Comparison of ENCODE assay signal across 10 mouse cellular contexts in the genomic region with DNA sequence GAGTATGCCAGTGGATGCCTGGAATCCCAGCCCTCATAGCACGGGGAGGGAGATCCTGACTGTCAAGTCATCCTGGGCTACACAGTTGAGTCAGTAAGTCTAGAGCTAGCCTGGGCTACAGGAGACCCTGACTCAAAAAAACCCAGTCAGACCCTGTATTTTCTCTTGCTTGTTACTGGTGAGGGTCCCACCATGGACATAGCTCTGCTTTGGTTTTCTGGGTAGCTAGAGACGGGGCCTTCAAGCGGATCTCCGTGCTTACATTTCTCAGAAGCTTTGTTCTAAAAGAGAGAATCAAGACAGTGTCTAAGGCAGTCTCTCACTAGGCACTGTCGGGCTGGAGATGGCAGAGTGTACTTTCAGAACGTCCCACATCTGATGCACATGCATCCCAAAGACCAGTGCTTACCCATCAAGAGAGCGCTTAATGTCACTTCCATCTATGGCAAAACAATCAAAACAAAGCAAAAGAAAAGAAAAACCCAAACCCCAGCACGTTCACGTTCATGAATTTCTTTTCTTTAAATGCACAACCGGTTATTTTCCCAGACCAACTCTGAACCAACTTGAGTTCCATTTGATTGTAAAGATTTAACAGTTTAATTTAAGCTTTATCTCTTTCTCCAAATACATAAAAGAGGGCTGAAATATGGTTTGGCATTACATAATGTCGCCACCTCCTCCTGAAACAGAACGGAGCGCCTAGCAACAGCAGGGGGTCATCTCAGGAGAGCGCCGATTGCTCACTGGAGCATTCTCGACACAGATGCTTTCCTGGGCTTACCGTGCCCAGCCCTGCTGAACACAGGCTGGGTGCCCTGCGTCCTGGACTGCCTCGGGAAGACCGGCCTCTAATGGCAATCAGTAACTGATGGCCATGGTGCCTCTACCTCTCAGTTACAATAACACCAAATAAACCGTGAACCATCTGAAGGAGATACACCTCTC. TPM values are rescaled to one million over a fixed set of nuclear protein-coding genes. Genes with fewer than 3 reads are reported as not detected.
A peak's percentile ranks its signal among the peaks of the same experiment; 100 is the strongest.
DNase-seq lines count a peak whose midpoint lies in the region; ATAC-seq lines count a peak whose summit lies in the region.
"Had no signal": no experiment of that assay in that cellular context is flagged by ENCODE, and none has a peak within 500 bp of the region (broad histone marks: within the 10 kb centered on the region; RNA-seq: fewer than 3 reads in every experiment).

No protein-coding gene starts in this region.

- H3K4me2 ChIP-seq in embryonic facial prominence, embryonic 14.5 days (ENCODE audit: low read depth, low read length), result no peak overlapping the region
- H3K4me2 ChIP-seq in liver, embryonic 12.5 days, result no peak overlapping the region
- H3K4me2 ChIP-seq: liver, embryonic 13.5 days had no signal

- H3K4me1 ChIP-seq in embryonic facial prominence, embryonic 14.5 days (ENCODE audit: control insufficient read depth, insufficient read depth, low read length), result peaks cover 6% of the 10 kb centered on the region
- H3K4me1 ChIP-seq in embryonic facial prominence, embryonic 10.5 days, result 0 out of 2 replicates have a peak, but pooled peaks cover 8% of the 10 kb centered on the region
- peaks cover 18% of the 10 kb centered on the region for H3K4me1 ChIP-seq in liver, embryonic 12.5 days

- 69% methylated on average over 21 of the region's 21 CpGs for whole genome bisulfite sequencing in embryonic facial prominence, embryonic 14.5 days
- WGBS in embryonic facial prominence, embryonic 10.5 days, result 81% methylated on average over 21 of the region's 21 CpGs
- 77% methylated on average over 21 of the region's 21 CpGs for WGBS in liver, embryonic 12.5 days (ENCODE audit: insufficient replicate concordance)

- H3K36me3 ChIP-seq in embryonic facial prominence, embryonic 14.5 days (ENCODE audit: control insufficient read depth, insufficient read depth, low read length), result no peaks in the 10 kb centered on the region
- H3K36me3 ChIP-seq in embryonic facial prominence, embryonic 10.5 days (replicated peaks), result no peaks in the 10 kb centered on the region
- H3K36me3 ChIP-seq in liver, embryonic 12.5 days, result no peaks in the 10 kb centered on the region
- H3K36me3 ChIP-seq: liver, embryonic 13.5 days had no signal

- H3K9ac ChIP-seq in embryonic facial prominence, embryonic 14.5 days (ENCODE audit: low read depth, low read length), result no peak overlapping the region
- no peak overlapping the region for H3K9ac ChIP-seq in liver, embryonic 12.5 days
- H3K9ac ChIP-seq: liver, embryonic 13.5 days had no signal

- DNase-seq in embryonic facial prominence, embryonic 14.5 days (ENCODE audit: low spot score), result peak; percentile 24
- no peak for DNase-seq in embryonic facial prominence, embryonic 10.5 days (ENCODE audit: low spot score)
- DNase-seq in R1 (ENCODE audit: low read depth, low spot score), result peak; percentile 58
- DNase-seq in frontal cortex, postnatal 36 days (ENCODE audit: low spot score in 2 of 2), result peak; percentile 60 to 73
- DNase-seq in left cerebral cortex, adult 11 months (ENCODE audit: low spot score), result peak; percentile 46
- no peak for DNase-seq in urinary bladder, postnatal 25 days (ENCODE audit: low spot score)
- DNase-seq: heart, adult 18-20 months; liver, embryonic 13.5 days had no signal

- no peak overlapping the region for H3K27ac ChIP-seq in embryonic facial prominence, embryonic 14.5 days (replicated peaks; ENCODE audit: low read depth, low read length)
- no peak overlapping the region for H3K27ac ChIP-seq in embryonic facial prominence, embryonic 10.5 days (replicated peaks)
- H3K27ac ChIP-seq in liver, embryonic 12.5 days, result no peak overlapping the region
- H3K27ac ChIP-seq: liver, embryonic 13.5 days had no signal

- H3K9me3 ChIP-seq in embryonic facial prominence, embryonic 14.5 days (ENCODE audit: control insufficient read depth, low read length), result no peaks in the 10 kb centered on the region
- H3K9me3 ChIP-seq in embryonic facial prominence, embryonic 10.5 days, result no peaks in the 10 kb centered on the region
- no peaks in the 10 kb centered on the region for H3K9me3 ChIP-seq in liver, embryonic 12.5 days (replicated peaks)
- H3K9me3 ChIP-seq: liver, embryonic 13.5 days had no signal

- H3K4me3 ChIP-seq in embryonic facial prominence, embryonic 14.5 days (ENCODE audit: low read depth, low read length), result no peak overlapping the region
- no peak overlapping the region for H3K4me3 ChIP-seq in embryonic facial prominence, embryonic 10.5 days
- H3K4me3 ChIP-seq in liver, embryonic 12.5 days, result no peak overlapping the region
- H3K4me3 ChIP-seq: liver, embryonic 13.5 days had no signal

- H3K27me3 ChIP-seq in embryonic facial prominence, embryonic 14.5 days (replicated peaks; ENCODE audit: control insufficient read depth, insufficient read depth, low read length), result no peaks in the 10 kb centered on the region
- H3K27me3 ChIP-seq in embryonic facial prominence, embryonic 10.5 days (replicated peaks; ENCODE audit: low read depth, poor library complexity, severe bottlenecking), result no peaks in the 10 kb centered on the region
- H3K27me3 ChIP-seq in liver, embryonic 12.5 days (replicated peaks), result no peaks in the 10 kb centered on the region
- H3K27me3 ChIP-seq: liver, embryonic 13.5 days had no signal

- peak; percentile 62; the same call in 1 of the 2 replicates for ATAC-seq in embryonic facial prominence, embryonic 14.5 days (ENCODE audit: low read depth)
- ATAC-seq in inflammation-experienced regulatory T-cells, adult 6 months, result no peak
- no peak for ATAC-seq in liver, embryonic 12.5 days

RNA-seq across cellular contexts. Expression of a gene that starts 19.7 kb away (rescaled TPM):
- 44.0 and 44.4 TPM in 2 replicates for polyA plus RNA-seq in embryonic facial prominence, embryonic 14.5 days (2014; fragmentation: Nextera tagmentation; extraction: Ambion mirVana)
- 33.1 and 34.9 TPM in 2 replicates for polyA plus RNA-seq in embryonic facial prominence, embryonic 10.5 days (2016; fragmentation: Nextera tagmentation; extraction: Ambion mirVana)
- 10 to 100 TPM; 34.3 to 58.3 (median 45.7) TPM for polyA plus RNA-seq in inflammation-experienced regulatory T-cells, adult 6 months (2017; shearing (Covaris generic))
- polyA plus RNA-seq in liver, embryonic 12.5 days (2016; fragmentation: Nextera tagmentation; extraction: Ambion mirVana), result 16.1 and 16.3 TPM in 2 replicates

RNA-seq across cellular contexts. Expression of a gene that starts 20.5 kb away (rescaled TPM):
- 39.6 and 40.0 TPM in 2 replicates for polyA plus RNA-seq in embryonic facial prominence, embryonic 14.5 days (2014; fragmentation: Nextera tagmentation; extraction: Ambion mirVana)
- polyA plus RNA-seq in embryonic facial prominence, embryonic 10.5 days (2016; fragmentation: Nextera tagmentation; extraction: Ambion mirVana), result 23.7 and 24.6 TPM in 2 replicates
- polyA plus RNA-seq in inflammation-experienced regulatory T-cells, adult 6 months (2017; shearing (Covaris generic)), result 10 to 100 TPM; 16.5 to 25.6 (median 19.6) TPM
- polyA plus RNA-seq in liver, embryonic 12.5 days (2016; fragmentation: Nextera tagmentation; extraction: Ambion mirVana), result 8.7 and 8.8 TPM in 2 replicates

Comparison
In these comparisons a context has a peak if more than half of its experiments do, and no peak if none do; other contexts are left out.
1. DNase-seq: peak in embryonic facial prominence, embryonic 14.5 days (single experiment), R1 (single experiment), frontal cortex, postnatal 36 days (2 of 2) and left cerebral cortex, adult 11 months (single experiment); none in embryonic facial prominence, embryonic 10.5 days (single experiment) and urinary bladder, postnatal 25 days (single experiment).